Mouse (Mus musculus) right cerebral cortex, postnatal 25 days (tissue): Measurements from ENCODE around the gene Numb.
"Not testable (repeated sequence)": the region's sequence is repeated elsewhere in the genome, so short reads cannot be mapped to it uniquely, and the experiment has no call there.

Experiments
- DNase-seq: peaks from one replicate; pipeline ENCODE4 v3.0.0; 2022

Numb gene

DNA sequence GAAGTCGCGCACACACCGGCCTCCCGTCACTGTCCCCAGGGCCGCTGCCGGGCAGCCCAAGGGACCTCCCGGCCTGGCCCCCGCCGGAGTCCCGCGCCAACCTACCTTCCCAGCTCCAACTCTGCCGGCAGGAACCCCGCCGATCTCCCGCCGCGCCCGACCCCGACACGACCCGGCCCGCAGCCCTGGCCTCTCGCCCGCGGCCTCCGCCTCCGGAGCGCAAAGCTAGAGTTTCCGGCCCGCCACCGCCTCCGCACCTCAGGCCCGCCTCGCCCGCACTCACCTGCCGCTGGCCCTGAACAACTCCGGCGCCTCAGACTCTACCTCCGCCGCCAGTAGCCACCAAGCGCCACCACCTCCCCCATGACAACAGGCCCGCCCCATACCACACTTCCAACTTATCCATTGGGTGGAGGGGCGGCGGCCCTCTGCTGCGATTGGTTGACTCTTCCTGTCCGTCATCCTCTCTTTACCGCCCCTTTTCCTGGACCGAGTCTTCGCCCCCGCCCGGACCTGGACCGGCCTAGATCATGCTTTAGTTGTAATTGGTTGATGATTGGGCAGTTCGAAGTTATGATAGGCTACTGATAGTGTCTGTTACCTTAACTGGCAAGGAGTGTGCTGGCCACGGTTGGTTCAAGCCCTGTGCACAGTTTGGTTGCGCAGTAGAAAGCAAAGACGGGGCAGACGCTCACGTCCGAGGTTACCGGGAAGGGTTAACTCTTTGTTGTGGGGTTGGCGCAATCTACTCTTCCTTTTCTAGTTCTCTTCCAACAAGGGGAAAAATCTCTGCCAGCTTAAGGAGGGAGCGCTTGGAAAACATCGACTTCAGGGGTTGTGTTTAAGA lies at the start of gene Numb:
Gene Numb, minus strand, starts transcription at position 400 of the 847 bp plus-strand sequence.
- peak; percentile 99 for DNase-seq

DNA sequence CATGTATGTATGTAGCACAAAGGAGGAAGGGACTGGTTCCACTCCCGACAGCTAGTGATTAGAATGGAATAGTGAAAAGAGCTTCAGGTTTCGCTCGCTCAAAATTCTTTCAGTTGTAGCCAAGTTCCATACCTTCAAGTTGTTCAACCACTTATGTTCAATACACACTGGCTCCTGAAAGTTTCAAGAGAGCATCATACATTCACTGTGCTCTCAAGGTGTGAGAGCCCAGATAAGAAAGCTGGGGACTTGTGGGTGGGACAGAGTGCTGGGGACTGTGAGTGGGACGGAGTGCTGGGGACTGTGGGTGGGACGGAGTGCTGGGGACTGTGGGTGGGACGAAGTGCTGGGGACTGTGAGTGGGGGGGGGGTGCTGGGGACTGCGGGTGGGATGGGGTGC lies 43.5 kb upstream of the Numb start:
- no peak for DNase-seq

DNA sequence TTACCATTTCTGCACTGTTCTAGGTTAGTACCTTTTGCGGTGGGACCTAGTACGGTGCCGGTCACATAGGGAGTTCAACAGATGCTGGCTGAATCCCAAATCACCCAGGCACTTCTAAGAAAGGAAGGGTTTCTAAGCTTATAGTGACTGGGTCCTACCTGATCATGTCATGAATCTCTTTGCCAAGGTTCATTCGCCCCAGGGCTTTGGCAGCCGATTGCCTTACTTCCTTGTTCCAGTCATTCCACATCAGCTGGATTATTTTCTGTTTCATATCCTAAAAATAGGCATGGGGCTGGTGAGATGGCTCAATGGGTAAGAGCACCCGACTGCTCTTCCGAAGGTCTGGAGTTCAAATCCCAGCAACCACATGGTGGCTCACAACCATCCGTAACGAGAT lies 36.5 kb upstream of the Numb start:
- no peak for DNase-seq

DNA sequence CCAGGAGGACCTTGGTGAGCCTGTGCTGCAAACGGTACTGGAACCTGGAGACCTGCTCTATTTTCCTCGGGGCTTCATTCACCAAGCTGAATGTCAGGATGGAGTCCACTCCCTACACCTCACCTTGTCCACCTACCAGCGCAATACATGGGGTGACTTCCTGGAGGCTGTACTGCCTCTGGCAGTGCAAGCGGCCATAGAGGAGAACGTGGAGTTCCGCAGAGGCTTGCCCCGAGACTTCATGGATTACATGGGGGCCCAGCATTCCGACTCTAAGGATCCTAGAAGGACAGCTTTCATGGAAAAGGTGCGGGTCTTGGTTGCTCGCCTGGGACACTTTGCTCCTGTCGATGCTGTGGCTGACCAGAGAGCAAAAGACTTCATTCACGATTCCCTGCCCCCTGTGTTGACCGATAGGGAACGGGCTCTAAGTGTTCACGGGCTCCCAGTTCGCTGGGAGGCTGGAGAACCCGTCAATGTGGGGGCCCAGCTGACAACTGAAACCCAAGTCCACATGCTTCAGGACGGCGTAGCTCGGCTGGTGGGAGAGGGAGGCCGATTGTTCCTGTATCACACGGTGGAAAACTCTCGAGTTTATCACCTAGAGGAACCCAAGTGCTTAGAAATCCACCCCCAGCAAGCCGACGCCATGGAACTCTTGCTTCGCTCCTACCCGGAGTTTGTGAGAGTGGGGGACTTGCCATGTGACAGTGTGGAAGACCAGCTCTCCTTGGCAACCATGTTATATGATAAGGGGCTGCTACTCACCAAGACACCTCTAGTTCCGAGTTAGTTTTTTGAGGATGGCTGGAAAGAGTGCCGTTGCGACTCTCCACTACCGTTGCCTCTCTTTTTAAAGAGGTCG lies 30.2 kb upstream of the Numb start:
- no peak for DNase-seq

DNA sequence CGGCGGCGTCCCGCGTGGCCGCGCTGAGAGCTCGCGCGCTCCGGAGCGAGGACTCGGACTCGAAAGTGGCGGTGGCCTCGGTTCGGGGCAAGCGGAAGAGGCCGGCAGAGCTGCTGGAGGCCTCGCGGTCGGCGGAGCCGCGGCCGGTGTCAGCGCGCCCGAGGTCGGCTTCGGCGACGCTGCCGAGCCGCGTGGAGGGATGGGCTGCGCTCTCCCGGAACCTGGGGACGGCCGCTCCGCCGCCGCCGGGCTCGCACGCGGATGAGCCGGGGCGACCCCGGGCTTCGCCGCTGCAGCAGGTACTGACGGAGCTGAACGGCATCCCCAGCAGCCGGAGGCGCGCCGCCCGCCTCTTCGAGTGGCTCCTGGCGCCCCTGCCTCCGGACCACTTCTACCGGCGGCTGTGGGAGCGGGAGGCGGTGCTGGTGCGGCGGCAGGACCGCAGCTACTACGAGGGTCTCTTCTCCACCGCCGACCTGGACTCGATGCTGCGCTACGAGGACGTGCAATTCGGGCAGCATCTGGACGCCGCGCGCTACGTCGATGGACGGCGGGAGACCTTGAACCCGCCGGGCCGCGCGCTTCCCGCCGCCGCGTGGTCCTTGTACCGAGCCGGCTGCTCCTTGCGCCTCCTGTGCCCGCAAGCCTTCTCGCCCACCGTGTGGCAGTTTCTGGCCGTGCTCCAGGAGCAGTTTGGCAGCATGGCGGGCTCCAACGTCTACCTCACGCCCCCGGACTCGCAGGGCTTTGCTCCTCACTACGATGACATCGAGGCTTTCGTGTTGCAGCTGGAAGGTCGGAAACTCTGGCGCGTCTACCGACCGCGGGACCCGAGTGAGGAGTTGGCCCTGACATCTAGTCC lies 29.3 kb upstream of the Numb start:
- peak; percentile 69 for DNase-seq

DNA sequence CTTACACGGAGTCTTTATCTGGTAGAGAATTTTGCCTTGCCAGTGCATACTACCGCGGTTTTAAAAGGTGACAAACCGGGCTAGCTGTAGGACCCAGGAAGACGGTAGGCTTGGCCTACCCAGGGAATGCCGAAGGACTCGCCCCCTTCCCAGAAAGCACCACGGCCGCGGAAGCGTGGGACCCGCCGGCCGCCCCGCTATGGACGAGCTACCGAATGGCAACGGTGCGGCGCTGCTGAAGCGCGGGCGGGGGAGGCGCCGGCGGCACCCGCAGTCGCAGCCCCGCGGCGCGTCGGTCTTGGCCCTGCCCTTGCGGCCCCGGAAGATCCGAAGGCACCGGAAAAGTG lies 28.7 kb upstream of the Numb start, which contains the start of gene Riox1:
Gene Riox1, plus strand, starts transcription at position 116 of the 347 bp plus-strand sequence.
- DNase-seq = peak; percentile 89

DNA sequence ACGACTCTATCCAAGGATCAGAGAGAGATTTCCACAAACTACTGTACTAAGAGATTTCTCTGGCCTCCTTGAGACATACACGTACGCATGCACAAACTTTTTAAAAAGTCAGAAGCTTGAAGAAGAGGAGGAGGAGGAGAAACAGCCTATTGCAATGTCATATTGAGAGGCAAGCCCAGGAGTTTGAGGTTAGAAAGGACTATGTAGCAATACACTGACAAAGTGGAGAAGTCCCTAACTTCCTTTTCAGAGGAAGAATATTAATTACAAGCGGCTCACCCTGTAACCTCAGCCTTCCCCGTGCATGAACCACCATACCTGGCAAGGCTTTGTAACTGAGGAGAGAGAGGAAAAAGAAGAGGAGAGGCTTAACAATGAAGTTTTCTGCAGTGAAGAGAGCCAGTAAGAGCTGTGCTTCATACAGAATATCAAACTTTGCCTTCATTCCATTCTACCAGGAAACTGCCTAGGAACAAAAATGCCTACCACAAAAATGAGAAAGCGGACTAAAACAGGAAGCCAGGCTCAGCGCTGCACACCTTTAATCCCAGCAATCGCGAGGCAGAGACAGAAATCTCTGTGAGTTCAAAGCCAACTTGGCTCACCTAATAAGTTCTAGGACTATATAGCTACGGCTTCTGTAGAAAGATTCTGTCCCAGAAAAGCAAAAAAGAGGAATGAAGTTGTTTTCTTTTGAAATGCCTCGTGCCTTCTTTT lies 28.2 kb upstream of the Numb start:
- no peak for DNase-seq

DNA sequence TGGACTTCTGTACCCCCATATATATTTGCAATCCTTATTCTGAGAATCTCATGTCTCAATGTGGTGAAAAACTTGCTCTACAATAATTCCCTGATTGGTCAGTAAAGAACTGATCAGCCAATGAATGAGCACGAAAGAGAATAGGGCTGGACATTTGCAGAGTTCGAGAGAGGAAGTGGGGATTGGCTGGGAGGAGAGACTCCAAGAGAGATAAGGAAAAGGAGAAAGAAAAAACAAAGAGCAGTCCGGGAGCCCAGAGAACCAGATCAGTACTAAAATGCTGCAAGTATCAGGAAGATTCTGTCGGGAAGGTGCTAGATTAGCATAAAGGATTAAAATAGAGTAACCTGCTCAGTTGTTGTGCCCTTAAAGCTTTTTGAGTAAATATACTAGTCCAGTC lies 27.3 kb upstream of the Numb start:
- DNase-seq = no peak

DNA sequence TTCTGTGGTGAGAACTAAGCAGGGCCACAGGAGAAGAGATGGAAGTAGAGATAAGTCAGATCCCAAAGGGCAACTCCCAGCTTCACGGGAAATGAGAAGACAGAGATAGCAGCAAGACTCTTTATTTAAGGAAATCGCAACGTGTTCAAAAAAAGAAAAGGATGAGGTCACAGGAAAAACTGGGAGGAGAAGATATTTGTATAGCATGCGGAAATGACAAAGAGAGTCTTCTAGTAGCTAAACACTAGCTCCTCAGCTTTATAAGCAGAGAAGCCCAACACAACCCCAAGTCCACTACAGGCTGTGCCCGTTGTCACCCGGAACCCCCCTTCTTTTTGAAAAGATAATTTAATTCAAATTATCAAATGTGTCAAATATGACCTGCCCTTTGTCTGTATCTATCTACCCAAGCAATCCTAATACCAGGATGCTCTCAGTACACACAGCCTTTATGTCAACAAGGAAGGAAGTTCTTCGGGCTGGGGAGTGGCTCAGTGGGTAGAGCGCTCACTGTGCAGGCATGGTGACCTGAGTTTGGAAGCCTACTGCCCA lies 25.6 kb upstream of the Numb start:
- DNase-seq = no peak

DNA sequence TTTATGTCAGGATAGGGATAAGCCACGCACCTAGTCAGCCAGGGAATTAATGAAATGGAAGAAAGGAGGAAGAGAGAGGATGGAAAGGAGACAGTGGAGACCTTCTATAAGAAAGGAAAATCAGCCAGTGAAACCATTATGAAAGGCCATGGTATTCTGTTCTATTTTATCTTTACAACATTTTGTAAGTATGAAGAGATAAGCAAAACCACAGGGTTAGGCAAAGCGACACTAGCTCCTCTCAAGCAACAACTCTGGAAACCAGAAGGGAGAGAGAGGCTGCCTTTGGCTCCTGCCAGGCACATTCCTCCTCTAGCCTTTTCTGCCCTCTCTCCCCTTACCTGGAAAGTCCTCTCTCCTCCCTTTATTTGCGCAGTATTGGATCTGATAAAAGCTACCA lies 20.2 kb upstream of the Numb start:
- DNase-seq = no peak

DNA sequence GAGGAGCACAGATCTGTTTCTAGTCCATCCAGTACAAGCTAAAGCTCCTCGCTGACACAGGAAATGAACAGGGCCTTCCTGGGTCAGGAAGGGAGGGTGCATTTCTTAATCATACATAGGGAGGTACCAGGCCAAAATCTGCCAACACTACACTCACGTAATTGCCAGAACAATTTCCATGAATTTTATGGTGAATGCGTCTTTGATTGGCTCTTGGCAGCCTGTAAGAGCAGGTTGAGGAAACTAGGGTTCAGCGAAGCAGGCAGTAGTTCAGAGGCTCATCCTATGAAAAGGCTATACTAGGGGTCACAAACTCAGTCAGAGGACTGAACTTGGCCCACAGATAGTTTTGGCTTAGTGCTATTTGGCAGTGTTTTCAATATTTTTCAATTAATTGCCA lies 18.3 kb upstream of the Numb start:
- DNase-seq = no peak

DNA sequence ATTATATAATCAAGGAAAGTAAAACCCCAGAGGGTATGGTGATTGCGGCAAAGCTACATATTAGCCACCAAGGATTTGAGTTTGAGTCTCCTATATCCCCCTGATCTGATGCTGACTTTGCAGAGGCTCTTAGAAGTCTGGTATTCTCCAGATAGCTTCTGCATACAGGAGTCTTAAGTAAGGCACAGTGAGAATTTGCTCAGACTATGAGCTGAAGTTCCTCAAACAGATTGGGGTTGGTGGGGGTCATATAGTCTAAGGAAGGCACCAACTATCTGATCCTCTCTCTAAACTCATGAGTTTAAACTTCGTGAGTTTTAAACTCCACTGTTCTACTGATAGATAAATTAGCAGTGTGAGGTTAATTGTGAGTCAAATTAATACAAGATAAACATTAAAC lies 17.6 kb upstream of the Numb start:
- DNase-seq = no peak

DNA sequence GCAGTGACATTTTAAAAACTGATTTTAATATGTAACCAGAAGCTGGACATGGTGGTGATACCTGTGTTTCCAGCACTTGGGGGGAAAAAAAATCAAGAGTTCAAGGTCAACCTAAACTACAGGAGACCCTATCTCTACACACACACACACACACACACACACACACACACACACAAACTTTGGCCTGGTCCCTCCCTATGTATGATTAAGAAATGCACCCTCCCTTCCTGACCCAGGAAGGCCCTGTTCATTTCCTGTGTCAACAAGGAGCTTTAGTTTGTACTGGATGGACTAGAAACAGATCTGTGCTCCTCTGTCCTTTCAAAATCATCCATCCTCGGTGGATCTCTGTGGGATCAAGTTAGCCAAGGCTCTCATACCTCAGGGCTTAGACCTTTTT lies 16.9 kb upstream of the Numb start:
- not testable (repeated sequence) for DNase-seq

DNA sequence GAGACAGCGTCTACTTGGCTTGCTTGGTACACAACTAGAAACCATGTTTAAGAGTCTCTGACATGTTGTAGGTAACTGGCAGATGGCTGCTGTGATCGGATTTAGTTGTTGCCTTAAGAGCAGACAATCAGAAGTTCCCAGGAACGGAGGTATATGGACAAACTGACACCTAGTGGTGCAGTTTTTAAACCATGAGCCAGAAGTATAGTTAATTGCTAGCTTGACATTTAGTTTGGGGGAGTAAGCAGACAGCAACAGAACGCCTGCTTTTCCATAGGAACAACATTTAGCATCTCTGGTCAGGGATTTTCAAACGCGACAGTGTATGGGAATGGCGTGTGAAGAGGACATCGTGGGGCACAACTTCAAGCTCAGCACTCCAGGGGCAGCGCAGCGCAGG lies 15.9 kb upstream of the Numb start:
- DNase-seq = no peak

DNA sequence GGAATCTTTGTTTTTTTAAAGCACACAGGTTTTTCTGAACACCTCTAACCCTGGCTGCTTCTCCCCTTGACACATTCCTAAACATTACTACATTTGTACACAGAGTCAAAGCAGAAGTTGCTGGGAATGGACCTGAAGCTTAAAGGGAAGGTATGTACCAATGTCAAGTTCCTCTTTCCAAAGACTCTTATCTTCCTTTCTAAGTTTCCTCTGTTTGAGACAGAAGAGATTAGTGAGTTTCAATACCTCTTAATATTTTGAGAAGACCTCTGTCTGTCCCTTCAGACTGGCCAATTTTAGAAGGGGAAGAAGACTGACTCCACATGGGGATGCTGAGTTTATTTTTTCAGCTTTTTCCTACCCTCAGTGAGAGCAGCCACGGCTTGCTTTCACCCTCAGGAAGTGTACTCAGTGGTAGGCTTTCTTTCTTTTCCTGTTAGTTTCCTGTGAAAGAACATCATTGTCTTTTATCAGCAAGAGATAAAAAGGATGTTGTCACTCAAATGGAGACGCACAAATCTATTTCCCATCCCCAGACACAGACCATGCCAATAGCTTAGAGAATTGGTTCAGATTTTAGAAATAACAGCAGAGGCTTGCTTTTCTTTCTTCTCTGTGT lies 7.6 kb upstream of the Numb start:
- no peak for DNase-seq

DNA sequence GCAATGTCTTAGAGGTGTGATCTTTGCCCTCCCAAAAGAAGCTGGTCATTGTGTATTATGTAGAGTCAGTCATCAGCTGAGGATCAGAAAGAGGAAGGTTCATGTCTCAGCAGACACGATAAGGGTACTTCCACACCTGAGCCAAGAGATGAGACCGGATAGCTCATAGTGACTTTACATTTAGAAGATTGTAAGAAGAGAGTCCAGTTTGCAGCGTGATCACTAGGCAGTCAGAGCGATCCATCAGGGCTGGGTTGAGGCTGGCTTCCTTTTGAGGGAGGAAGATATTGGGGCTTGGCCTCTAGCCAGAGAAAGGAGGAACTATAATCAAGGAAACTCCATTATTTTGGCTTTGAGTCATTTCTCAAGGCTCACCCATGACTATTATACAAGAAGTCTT lies 6.0 kb upstream of the Numb start:
- DNase-seq = no peak

DNA sequence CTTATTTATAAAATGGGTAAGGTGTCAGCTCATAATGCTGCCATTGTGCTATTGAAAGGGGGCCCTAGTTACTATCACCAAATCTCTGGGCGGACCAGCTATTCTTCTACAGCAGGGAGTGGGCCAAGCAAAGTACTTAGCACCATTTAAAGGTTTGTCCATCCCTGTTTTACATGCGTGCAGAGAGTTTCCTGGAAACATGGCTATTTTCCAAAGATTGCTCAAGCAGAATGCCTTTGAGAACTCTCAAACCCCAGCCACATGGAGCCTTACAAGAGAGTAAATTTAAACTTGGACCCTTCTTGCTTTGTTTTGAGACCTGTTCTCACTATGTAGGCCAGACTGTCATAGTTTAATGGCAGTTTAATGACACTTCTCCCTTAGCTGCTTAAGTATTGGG lies 4.3 kb upstream of the Numb start:
- DNase-seq = no peak

DNA sequence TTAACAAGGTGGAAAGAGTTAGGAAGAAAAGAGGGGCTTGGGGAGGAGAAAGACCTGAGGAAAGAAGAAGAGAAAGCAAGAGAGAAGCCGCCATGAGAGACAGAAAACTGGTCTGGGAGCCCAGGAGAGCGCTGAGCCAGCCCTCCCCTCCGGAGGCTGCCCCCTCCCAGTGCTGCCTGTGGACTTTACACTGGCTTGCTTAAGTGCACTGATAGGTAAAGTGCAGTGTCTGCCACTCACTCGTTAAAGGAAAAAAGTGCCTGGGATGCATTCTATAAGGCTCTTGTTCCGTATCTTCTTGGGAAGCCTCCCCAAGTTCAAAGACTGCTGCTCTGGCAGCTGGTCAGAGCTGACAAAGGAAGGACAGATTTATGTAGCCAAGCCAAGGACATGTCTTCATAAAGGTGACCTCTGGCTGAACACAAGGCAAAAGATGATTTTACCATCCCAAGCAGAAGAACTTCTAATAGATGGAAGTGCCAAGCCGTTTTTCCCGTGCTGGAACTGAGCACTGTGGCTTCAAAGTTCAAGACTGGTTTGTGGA lies 3.5 kb upstream of the Numb start:
- no peak for DNase-seq

DNA sequence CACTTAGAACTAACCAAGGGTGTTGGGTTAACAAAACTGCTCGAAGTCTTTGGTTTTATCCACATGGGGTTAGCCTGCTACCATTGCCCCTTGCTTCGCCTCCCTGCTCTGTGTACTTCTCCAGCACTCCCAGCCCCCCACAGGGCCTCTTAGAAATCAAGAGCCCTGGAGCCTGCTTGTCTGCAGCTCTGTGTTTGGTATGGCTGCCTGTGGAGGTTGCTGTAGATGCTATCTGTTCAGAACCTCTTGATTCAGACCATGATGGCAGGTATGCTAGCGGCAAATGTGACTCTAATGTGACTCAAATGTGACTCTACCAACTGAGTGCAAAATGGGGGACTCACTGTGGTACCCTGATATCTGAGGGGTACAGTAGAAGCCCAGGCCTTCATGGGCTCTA lies 2.6 kb upstream of the Numb start:
- no peak for DNase-seq

DNA sequence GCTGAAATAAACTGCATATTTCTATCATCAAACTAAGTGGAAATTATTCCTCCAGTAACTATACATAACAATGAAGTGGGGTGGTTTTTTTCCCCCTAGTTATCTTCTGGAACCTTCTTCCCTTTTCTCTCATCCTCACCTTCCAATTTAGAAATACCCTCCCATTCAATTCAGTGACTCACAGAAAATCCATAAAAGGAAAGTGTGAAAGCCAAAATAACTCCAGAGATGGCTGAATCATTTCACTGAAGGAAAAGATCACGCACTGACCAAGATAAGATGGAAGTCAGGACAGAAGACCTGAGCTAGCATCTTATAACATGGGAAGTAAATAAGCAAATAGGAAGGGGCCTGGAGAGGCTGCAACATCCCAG lies 1.7 kb upstream of the Numb start:
- DNase-seq = no peak

DNA sequence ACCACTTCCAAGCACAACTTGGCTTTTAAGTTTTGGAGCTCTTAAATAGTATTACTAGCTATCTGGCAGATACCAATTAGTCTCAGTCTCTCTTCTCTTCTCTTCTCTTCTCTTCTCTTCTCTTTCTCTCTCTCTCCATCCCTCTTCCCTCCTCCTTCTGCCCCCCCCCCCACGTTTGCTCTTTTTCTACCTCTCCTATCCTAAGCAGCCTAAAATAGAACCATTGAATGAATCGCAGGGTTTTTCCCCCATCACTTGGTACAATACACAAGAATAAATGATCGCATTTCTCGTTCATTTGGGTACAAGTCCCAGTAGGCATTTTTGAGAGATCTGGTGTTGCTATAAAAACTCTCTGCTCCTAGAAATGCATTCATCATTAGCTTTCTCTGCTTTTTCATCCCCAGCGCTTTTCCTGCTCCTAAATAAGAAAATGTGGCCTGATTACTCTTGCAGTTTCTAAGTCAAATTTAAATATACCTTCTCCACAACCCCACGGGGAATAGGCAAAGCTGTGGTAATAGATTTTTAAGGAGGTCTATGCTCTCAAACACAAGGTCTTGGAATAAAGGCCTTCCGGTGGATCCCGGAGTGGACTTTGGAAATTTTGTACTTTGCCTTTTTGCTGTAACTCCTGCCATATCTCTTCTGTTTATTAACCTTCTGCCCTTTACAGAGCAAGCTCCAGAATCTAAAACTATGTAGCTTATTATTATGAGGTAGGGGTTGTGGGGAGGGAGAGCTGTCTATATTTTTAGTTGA lies 1.2 kb upstream of the Numb start:
- DNase-seq = no peak
